Mouse (Mus musculus) C2C12 (cell line): ENCODE results near the gene Lbh. TPM values are rescaled to one million over a fixed set of nuclear protein-coding genes. Genes with fewer than 3 reads are reported as not detected.
A peak's percentile ranks its signal among the peaks of the same experiment; 100 is the strongest.

ENCODE experiments used
- H3K27me3 ChIP-seq: one replicate; pipeline ENCODE4 v1.6.1; 2011; ENCODE audit not compliant: control insufficient read depth, insufficient read depth, insufficient read length
- H3K36me3 ChIP-seq: one replicate; pipeline ENCODE4 v1.6.1; 2011; ENCODE audit not compliant: control insufficient read depth, insufficient read depth
- H3K4me3 ChIP-seq: one replicate; pipeline ENCODE4 v1.5.1; 2011; ENCODE audit warnings: mild to moderate bottlenecking, control low read depth; ENCODE audit not compliant: poor library complexity, insufficient read depth, severe bottlenecking
- H3K79me2 ChIP-seq: one replicate; pipeline ENCODE4 v1.6.1; 2011; ENCODE audit not compliant: control insufficient read depth, insufficient read depth
- H3K79me3 ChIP-seq: one replicate; pipeline ENCODE4 v1.6.1; 2011; ENCODE audit warnings: low read depth, control low read depth
- H3ac ChIP-seq: one replicate; pipeline ENCODE3; 2011; ENCODE audit warnings: low read depth; ENCODE audit not compliant: control insufficient read depth, insufficient read length
- CEBPB ChIP-seq: IDR thresholded peaks from one replicate; pipeline ENCODE4 v1.6.1; 2011; ENCODE audit warnings: low read depth, mild to moderate bottlenecking, control low read depth, moderate library complexity
- CTCF ChIP-seq: IDR thresholded peaks from one replicate; pipeline ENCODE4 v1.5.1; 2011; ENCODE audit not compliant: control insufficient read depth, insufficient read depth, insufficient read length
- FOSL1 ChIP-seq: IDR thresholded peaks from one replicate; pipeline ENCODE4 v1.8.0; 2011; ENCODE audit warnings: mild to moderate bottlenecking, low read length; ENCODE audit not compliant: poor library complexity, insufficient read depth, severe bottlenecking
- MAX ChIP-seq: IDR thresholded peaks from one replicate; pipeline ENCODE4 v1.6.1; 2011; ENCODE audit warnings: mild to moderate bottlenecking, control low read depth
- MYOD1 ChIP-seq: IDR thresholded peaks from one replicate; pipeline ENCODE4 v1.6.1; 2011; ENCODE audit warnings: low read depth; ENCODE audit not compliant: control insufficient read depth, insufficient read length
- MYOG ChIP-seq: IDR thresholded peaks from one replicate; pipeline ENCODE4 v1.6.1; 2011; ENCODE audit not compliant: control insufficient read depth, insufficient read length; ENCODE audit errors: extremely low read depth
- USF1 ChIP-seq: IDR thresholded peaks from one replicate; pipeline ENCODE4 v1.6.1; 2011; ENCODE audit warnings: low read depth, mild to moderate bottlenecking, control low read depth, moderate library complexity
- polyA plus RNA-seq: library from polyadenylated mRNA; unstranded; fragments of >200 nt; fragmentation: generic; extraction: Trizol; gene quantifications from one replicate; pipeline ENCODE4 v1.2.1, GENCODE M21; 2012; ENCODE audit warnings: missing spikeins

Gene Lbh
- polyA plus RNA-seq, 1 experiment: 38.4 TPM

DNA sequence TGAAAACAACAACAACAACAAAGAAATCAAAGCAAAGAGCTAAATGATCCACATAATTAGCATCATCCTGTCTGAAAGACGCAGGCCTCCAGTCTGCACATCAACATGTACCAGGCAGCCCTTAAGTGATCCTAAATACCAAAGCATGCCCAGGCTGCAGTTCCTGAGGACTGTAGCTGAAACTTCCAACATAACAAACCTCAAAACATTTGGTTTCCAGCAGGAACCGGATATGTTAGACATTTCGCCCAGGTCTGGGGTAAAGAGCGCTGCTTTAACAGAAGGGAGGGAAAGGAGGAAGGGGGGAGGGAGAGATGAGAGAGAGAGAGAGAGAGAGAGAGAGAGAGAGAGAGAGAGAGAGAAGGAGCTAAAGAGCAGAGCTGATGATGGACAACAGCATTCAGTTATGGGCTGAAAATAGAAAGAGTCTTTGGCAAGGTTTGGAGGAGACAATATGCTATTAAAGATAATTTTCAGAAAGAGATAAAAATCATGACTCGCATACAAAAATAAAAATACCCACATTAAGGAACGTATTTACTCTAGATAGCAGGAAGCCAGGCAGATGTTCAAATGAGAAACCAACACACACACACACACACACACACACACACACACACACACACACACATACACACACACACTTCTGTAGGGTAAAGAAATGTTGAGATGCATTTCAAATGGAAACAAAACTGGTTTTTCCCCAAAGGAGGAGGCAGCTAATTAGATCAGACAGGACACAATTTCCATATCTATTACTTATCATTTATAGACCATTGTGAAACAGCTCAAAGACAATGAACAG lies 49.5 kb downstream of the Lbh start:
- no peaks in the 10 kb centered on the region for H3K79me2 ChIP-seq
- H3ac ChIP-seq: no peak overlapping the region
- H3K36me3 ChIP-seq: no peaks in the 10 kb centered on the region
- no peaks in the 10 kb centered on the region for H3K79me3 ChIP-seq
- no peak overlapping the region for H3K4me3 ChIP-seq
- H3K27me3 ChIP-seq: no peaks in the 10 kb centered on the region
- TF ChIP-seq USF1 (no peak), MYOD1 (no peak), CTCF (no peak), MAX (no peak), CEBPB (no peak), FOSL1 (no peak), MYOG (no peak)

DNA sequence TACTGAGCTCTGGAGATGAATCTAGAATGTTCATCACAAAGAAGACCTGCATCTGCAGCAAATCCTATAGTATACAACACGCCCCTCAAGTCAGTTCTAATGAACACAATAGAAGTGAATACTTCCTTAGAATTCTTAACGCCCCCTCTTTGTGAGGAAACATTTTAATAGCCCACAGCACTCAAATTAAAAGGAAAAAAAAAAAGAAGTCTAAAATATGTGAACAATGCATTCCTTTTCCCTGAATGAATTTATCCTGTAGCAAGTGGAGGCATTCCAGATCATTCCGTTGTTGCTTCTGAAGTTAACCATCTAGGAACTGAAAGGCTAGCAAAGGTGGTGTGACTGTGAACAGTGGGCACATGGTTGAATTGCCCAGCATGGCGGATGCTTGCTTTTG lies 50.6 kb downstream of the Lbh start:
- Histone ChIP-seq H3K36me3 (no peaks in the 10 kb centered on the region), H3ac (no peak overlapping the region)

GRCm38 (mm10) chr17:72970631-72971161 lies 52.6 kb downstream of the Lbh start:
- TF ChIP-seq CEBPB: no peak
- TF ChIP-seq CTCF: no peak
- TF ChIP-seq MYOG: no peak
- TF ChIP-seq MAX: peak; percentile 64
- TF ChIP-seq FOSL1: peak; percentile 42
- TF ChIP-seq USF1: peak; percentile 2
- peak; percentile 98 for TF ChIP-seq MYOD1
- Histone ChIP-seq H3K79me2 (no peaks in the 10 kb centered on the region), H3K27me3 (no peaks in the 10 kb centered on the region), H3ac (no peak overlapping the region), H3K79me3 (no peaks in the 10 kb centered on the region), H3K36me3 (no peaks in the 10 kb centered on the region), H3K4me3 (no peak overlapping the region)

More for the DNA sequence above, 50.6 kb downstream of the Lbh start:
- Histone ChIP-seq H3K79me2 (no peaks in the 10 kb centered on the region), H3K4me3 (no peak overlapping the region), H3K79me3 (no peaks in the 10 kb centered on the region), H3K27me3 (no peaks in the 10 kb centered on the region)
- no peak for TF ChIP-seq CTCF
- no peak for TF ChIP-seq MAX
- no peak for TF ChIP-seq CEBPB
- no peak for TF ChIP-seq FOSL1
- no peak for TF ChIP-seq MYOD1
- TF ChIP-seq USF1: no peak
- no peak for TF ChIP-seq MYOG

DNA sequence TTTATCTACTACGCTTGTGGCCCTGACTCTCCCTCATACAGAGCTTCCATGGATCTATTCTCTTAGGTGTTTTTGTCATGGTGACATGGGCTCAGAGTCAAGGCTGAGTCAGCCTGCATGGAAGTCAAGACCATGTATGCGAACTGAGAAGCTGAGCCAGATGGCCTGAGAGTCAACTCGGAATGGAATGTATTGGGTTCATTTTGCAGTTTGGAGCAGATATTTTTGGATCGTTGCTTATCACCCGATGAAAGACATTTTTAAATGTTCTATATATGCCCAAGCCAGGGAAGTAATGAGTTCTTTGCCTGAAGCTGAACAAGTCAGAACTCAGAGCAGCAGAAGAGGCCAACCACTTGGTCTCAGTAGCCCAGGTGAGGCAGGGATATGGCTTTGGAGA lies 54.9 kb downstream of the Lbh start:
- no peaks in the 10 kb centered on the region for H3K36me3 ChIP-seq
- no peak overlapping the region for H3ac ChIP-seq
- no peaks in the 10 kb centered on the region for H3K79me2 ChIP-seq
- no peaks in the 10 kb centered on the region for H3K79me3 ChIP-seq
- TF ChIP-seq MAX (no peak), MYOD1 (no peak), MYOG (no peak), FOSL1 (no peak), CEBPB (no peak), CTCF (no peak), USF1 (no peak)
- no peak overlapping the region for H3K4me3 ChIP-seq
- H3K27me3 ChIP-seq: no peaks in the 10 kb centered on the region

GRCm38 (mm10) chr17:72976258-72977231 lies 58.4 kb downstream of the Lbh start:
- no peak for TF ChIP-seq MYOG
- no peak for TF ChIP-seq USF1
- TF ChIP-seq CEBPB: no peak
- no peak for TF ChIP-seq CTCF
- no peak for TF ChIP-seq MYOD1
- no peak for TF ChIP-seq MAX
- no peak for TF ChIP-seq FOSL1
- no peaks in the 10 kb centered on the region for H3K79me3 ChIP-seq
- H3K79me2 ChIP-seq: no peaks in the 10 kb centered on the region
- H3K4me3 ChIP-seq: no peak overlapping the region
- no peaks in the 10 kb centered on the region for H3K27me3 ChIP-seq
- H3ac ChIP-seq: no peak overlapping the region
- no peaks in the 10 kb centered on the region for H3K36me3 ChIP-seq
